10 mouse cellular contexts compared by ENCODE assay signal in genomic region chr12:82189076-82189675, GRCm38 (mm10). TPM values are rescaled to one million over a fixed set of nuclear protein-coding genes. Genes with fewer than 3 reads are reported as not detected.
DNase-seq lines count a peak whose midpoint lies in the region; ATAC-seq lines count a peak whose summit lies in the region.
"Had no signal": no experiment of that assay in that cellular context is flagged by ENCODE, and none has a peak within 500 bp of the region (broad histone marks: within the 10 kb centered on the region; RNA-seq: fewer than 3 reads in every experiment).

No protein-coding gene starts in this region.

- H3K4me3 ChIP-seq in heart, embryonic 12.5 days: no peak overlapping the region
- no peak overlapping the region for H3K4me3 ChIP-seq in limb, embryonic 12.5 days (replicated peaks)
- H3K4me3 ChIP-seq in neural tube, embryonic 15.5 days (replicated peaks): no peak overlapping the region

- H3K36me3 ChIP-seq in heart, embryonic 12.5 days: no peaks in the 10 kb centered on the region
- H3K36me3 ChIP-seq in limb, embryonic 12.5 days: no peaks in the 10 kb centered on the region
- no peaks in the 10 kb centered on the region for H3K36me3 ChIP-seq in neural tube, embryonic 15.5 days

- no peak for ATAC-seq in heart, embryonic 12.5 days (ENCODE audit: insufficient number of reproducible peaks, low FRiP score)
- peak; percentile 86 for ATAC-seq in limb, embryonic 12.5 days (ENCODE audit: insufficient number of reproducible peaks, insufficient read depth, low FRiP score, low TSS enrichment, low read depth)
- no peak for ATAC-seq in neural tube, embryonic 15.5 days (ENCODE audit: low FRiP score)

- no peaks in the 10 kb centered on the region for H3K27me3 ChIP-seq in heart, embryonic 12.5 days (replicated peaks)
- H3K27me3 ChIP-seq in limb, embryonic 12.5 days: no peaks in the 10 kb centered on the region
- no peaks in the 10 kb centered on the region for H3K27me3 ChIP-seq in neural tube, embryonic 15.5 days (replicated peaks)

- H3K9ac ChIP-seq in heart, embryonic 12.5 days: no peak overlapping the region; the same call in 1 of the 2 replicates
- H3K9ac ChIP-seq in limb, embryonic 12.5 days (replicated peaks): no peak overlapping the region
- no peak overlapping the region for H3K9ac ChIP-seq in neural tube, embryonic 15.5 days (replicated peaks)

- H3K9me3 ChIP-seq in heart, embryonic 12.5 days (replicated peaks): no peaks in the 10 kb centered on the region
- no peaks in the 10 kb centered on the region for H3K9me3 ChIP-seq in limb, embryonic 12.5 days
- H3K9me3 ChIP-seq in neural tube, embryonic 15.5 days (replicated peaks): no peaks in the 10 kb centered on the region

- intact Hi-C loops in heart, postnatal 36 days (cut with DNase I): no loop called here
- intact Hi-C loops in left cerebral cortex, postnatal 10 days (cut with DNase I): no loop called here

- 37% methylated on average over 6 of the region's 6 CpGs for WGBS in heart, embryonic 12.5 days
- WGBS in limb, embryonic 12.5 days: 11% methylated on average over 6 of the region's 6 CpGs
- WGBS in neural tube, embryonic 15.5 days: 53% methylated on average over 6 of the region's 6 CpGs

- peak overlapping the region; percentile 26; the same call in 1 of the 2 replicates for H3K27ac ChIP-seq in heart, embryonic 12.5 days (ENCODE audit: poor library complexity, severe bottlenecking)
- H3K27ac ChIP-seq in limb, embryonic 12.5 days: peak overlapping the region; percentile 88
- H3K27ac ChIP-seq in neural tube, embryonic 15.5 days (replicated peaks): no peak overlapping the region

- no peak overlapping the region for H3K4me2 ChIP-seq in heart, embryonic 12.5 days
- H3K4me2 ChIP-seq in limb, embryonic 12.5 days: peak overlapping the region; percentile 38
- no peak overlapping the region for H3K4me2 ChIP-seq in neural tube, embryonic 15.5 days

- peaks cover 78% of the 10 kb centered on the region for H3K4me1 ChIP-seq in heart, embryonic 12.5 days (replicated peaks)
- H3K4me1 ChIP-seq in limb, embryonic 12.5 days (replicated peaks): peaks cover 67% of the 10 kb centered on the region
- H3K4me1 ChIP-seq in neural tube, embryonic 15.5 days: peaks cover 12% of the 10 kb centered on the region

- DNase-seq in heart, postnatal 36 days: no peak
- DNase-seq in 3T3-L1 (ENCODE audit: low read depth, low spot score): peak; percentile 38
- peak; percentile 64 for DNase-seq in embryo, embryonic 10.5 days (ENCODE audit: low spot score)
- DNase-seq in frontal cortex, postnatal 10 days (ENCODE audit: low spot score in 2 of 2): no peak
- no peak for DNase-seq in left cerebral cortex, postnatal 10 days (ENCODE audit: extremely low spot score in 1 of 2, low spot score in 2 of 2)
- DNase-seq: adrenal gland, postnatal 14 days; kidney, adult 18-20 months had no signal

RNA-seq across cellular contexts. Expression of gene Sipa1l1, which starts 20.1 kb away (rescaled TPM):
- polyA plus RNA-seq in heart, embryonic 12.5 days (2016; fragmentation: Nextera tagmentation; extraction: Ambion mirVana): 35.5 and 43.0 TPM in 2 replicates
- total RNA-seq in heart, postnatal 36 days (2021): 10 to 100 TPM in 1 of 2 experiments, 1 to 10 TPM in 1; 8.6 to 10.5 TPM
- polyA plus RNA-seq in limb, embryonic 12.5 days (2016; fragmentation: Nextera tagmentation; extraction: Ambion mirVana): 33.1 and 35.7 TPM in 2 replicates
- 10.9 and 16.9 TPM in 2 replicates for polyA plus RNA-seq in neural tube, embryonic 15.5 days (2015; fragmentation: Nextera tagmentation; extraction: Ambion mirVana)
- total RNA-seq in left cerebral cortex, postnatal 10 days (2021): 100 to 1,000 TPM; 129 to 135 TPM

Comparison
In these comparisons a context has a peak if more than half of its experiments do, and no peak if none do; other contexts are left out.
1. DNase-seq: peak in 3T3-L1 (single experiment) and embryo, embryonic 10.5 days (single experiment); none in heart, postnatal 36 days (0 of 2), frontal cortex, postnatal 10 days (0 of 2) and left cerebral cortex, postnatal 10 days (0 of 2).